Mouse (Mus musculus): ENCODE results near the gene Cct8. TPM values are rescaled to one million over a fixed set of nuclear protein-coding genes. Genes with fewer than 3 reads are reported as not detected.
"Not testable (repeated sequence)": the region's sequence is repeated elsewhere in the genome, so short reads cannot be mapped to it uniquely, and the experiment has no call there.

Gene Cct8
- polyA plus RNA-seq, 1 experiment from 2014 or later, result 356 TPM

DNA sequence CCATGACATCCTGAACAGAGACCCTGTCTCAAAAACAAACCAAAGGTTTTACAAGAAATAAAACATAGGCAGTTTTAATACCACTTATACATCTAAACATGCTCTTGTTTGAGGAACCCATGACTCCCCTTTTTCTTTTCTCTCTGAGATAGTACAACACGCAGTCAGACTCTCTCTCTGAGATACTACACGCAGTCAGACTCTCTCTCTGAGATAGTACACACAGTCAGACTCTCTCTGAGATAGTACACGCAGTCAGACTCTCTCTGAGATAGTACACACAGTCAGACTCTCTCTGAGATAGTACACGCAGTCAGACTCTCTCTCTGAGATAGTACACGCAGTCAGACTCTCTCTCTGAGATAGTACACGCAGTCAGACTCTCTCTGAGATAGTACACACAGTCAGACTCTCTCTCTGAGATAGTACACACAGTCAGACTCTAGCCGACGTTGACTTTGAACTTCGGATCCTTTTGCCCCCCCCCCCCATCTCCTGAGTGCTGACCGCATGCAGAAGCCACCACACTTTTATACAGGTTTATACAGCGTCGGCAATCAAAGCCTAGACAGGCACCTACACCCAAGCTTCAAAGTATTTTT is 3.4 kb downstream of the Cct8 start:
- H3K27me3 ChIP-seq; H3K4me2 ChIP-seq; ATAC-seq (ENCODE audit: low read depth); H3K9ac ChIP-seq; DNase-seq; H3K9me3 ChIP-seq (replicated peaks); H3K27ac ChIP-seq; H3K4me3 ChIP-seq (replicated peaks): not testable (repeated sequence)
- H3K36me3 ChIP-seq, result peaks cover 71% of the 10 kb centered on the region
- 85% methylated on average over 12 of the region's 12 CpGs for WGBS (ENCODE audit: insufficient replicate concordance)
- H3K4me1 ChIP-seq (replicated peaks), result peaks cover 21% of the 10 kb centered on the region

DNA sequence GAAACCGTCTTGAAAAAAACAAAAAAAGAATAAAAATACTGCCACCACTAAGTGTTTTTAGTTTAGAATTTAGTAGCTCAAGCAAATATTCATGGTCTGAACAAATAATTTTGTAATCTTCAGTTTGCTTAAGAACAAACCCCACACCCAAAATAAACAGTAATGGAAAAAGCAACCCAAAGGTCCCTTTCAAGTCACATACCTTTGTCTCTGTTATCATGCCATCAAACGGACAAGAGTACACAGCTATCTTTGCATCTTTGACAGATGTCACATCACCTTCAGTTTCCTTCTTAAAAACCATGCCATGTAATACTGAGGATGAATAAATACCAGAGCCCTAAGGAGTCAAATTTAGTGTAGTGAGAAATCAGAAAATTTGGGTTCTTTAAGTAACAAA is 7.1 kb downstream of the Cct8 start:
- DNase-seq (no peak), ATAC-seq (ENCODE audit: low read depth) (no peak)
- Histone ChIP-seq H3K4me2 (no peak overlapping the region), H3K27ac (no peak overlapping the region), H3K36me3 (peaks cover 98% of the 10 kb centered on the region), H3K27me3 (no peaks in the 10 kb centered on the region), H3K9me3 (replicated peaks) (no peaks in the 10 kb centered on the region), H3K4me3 (replicated peaks) (no peak overlapping the region), H3K9ac (no peak overlapping the region), H3K4me1 (replicated peaks) (no peaks in the 10 kb centered on the region)
- 62% methylated on average over 2 of the region's 2 CpGs for WGBS (ENCODE audit: insufficient replicate concordance)

DNA sequence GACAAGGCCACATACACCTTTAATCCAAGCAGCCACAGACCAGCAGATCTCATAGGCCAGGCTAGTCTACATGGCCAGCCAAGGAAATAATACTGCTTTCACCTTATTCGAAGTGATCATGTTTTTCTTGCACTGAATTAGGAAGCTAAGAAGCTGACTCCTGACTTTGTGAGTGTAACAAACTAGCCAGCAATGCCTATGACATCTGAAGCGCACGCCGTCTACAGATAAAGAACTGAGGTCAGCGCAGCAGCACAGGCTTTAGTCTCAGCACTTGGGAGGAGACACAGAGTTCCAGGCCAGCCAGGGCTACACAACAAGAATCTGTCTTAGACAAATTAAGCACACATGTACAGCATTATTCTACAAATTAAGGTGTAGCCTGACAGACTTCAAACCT is 8.9 kb downstream of the Cct8 start:
- no peak overlapping the region for H3K4me3 ChIP-seq (replicated peaks)
- DNase-seq (no peak), ATAC-seq (ENCODE audit: low read depth) (no peak)
- H3K36me3 ChIP-seq, result peaks cover 94% of the 10 kb centered on the region
- no peaks in the 10 kb centered on the region for H3K4me1 ChIP-seq (replicated peaks)
- WGBS (ENCODE audit: insufficient replicate concordance), result 88% methylated on average over 5 of the region's 5 CpGs
- H3K27me3 ChIP-seq, result no peaks in the 10 kb centered on the region
- no peak overlapping the region for H3K9ac ChIP-seq
- H3K9me3 ChIP-seq (replicated peaks), result no peaks in the 10 kb centered on the region
- H3K4me2 ChIP-seq, result no peak overlapping the region
- no peak overlapping the region for H3K27ac ChIP-seq

GRCm38 (mm10) chr16:87484367-87484766 is 11.3 kb downstream of the Cct8 start:
- peaks cover 89% of the 10 kb centered on the region for H3K36me3 ChIP-seq
- H3K4me2 ChIP-seq, result no peak overlapping the region
- 86% methylated on average over 5 of the region's 5 CpGs for WGBS (ENCODE audit: insufficient replicate concordance)
- H3K4me1 ChIP-seq (replicated peaks), result no peaks in the 10 kb centered on the region
- DNase-seq (no peak), ATAC-seq (ENCODE audit: low read depth) (no peak)
- H3K9ac ChIP-seq, result no peak overlapping the region
- H3K9me3 ChIP-seq (replicated peaks), result no peaks in the 10 kb centered on the region
- no peak overlapping the region for H3K27ac ChIP-seq
- H3K4me3 ChIP-seq (replicated peaks), result no peak overlapping the region
- H3K27me3 ChIP-seq, result no peaks in the 10 kb centered on the region

- DNase-seq, result no peak
- ATAC-seq (ENCODE audit: low read depth), result no peak
- H3K9ac ChIP-seq, result no peak overlapping the region
- no peak overlapping the region for H3K4me2 ChIP-seq
- 81% methylated on average over 4 of the region's 4 CpGs for WGBS (ENCODE audit: insufficient replicate concordance)
- H3K4me3 ChIP-seq (replicated peaks), result no peak overlapping the region
- no peaks in the 10 kb centered on the region for H3K4me1 ChIP-seq (replicated peaks)
- H3K9me3 ChIP-seq (replicated peaks), result no peaks in the 10 kb centered on the region
- peaks cover 76% of the 10 kb centered on the region for H3K36me3 ChIP-seq
- H3K27ac ChIP-seq, result no peak overlapping the region
- H3K27me3 ChIP-seq, result no peaks in the 10 kb centered on the region
Observed at GRCm38 (mm10) chr16:87470579-87470978, 25.1 kb downstream of the Cct8 start.

DNA sequence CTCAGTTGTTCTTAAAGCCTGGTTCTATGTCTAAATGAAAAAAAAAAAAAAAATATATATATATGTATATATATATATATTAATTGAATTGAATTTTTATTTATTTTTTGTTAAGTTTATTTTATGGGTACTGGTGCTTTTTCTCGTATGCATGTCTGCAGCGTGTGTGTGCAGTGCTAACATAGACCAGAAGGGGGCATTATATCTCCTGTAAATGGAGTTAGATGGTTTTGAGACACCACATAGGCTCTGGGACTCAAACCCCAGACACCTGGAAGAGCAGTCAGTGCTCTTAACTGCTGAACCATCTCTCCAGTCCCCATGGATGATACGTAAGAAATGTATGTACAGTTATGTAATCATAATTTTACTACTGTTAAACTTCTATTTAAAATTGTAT is 36.9 kb downstream of the Cct8 start:
- no peaks in the 10 kb centered on the region for H3K9me3 ChIP-seq (replicated peaks)
- DNase-seq, result no peak
- no peak overlapping the region for H3K9ac ChIP-seq
- H3K27me3 ChIP-seq, result no peaks in the 10 kb centered on the region
- H3K36me3 ChIP-seq, result peaks cover 38% of the 10 kb centered on the region
- H3K4me2 ChIP-seq, result no peak overlapping the region
- no peak overlapping the region for H3K27ac ChIP-seq
- WGBS (ENCODE audit: insufficient replicate concordance), result 90% methylated on average over 3 of the region's 3 CpGs
- peaks cover 30% of the 10 kb centered on the region for H3K4me1 ChIP-seq (replicated peaks)
- ATAC-seq (ENCODE audit: low read depth), result no peak
- no peak overlapping the region for H3K4me3 ChIP-seq (replicated peaks)

GRCm38 (mm10) chr16:87455180-87455611 is 40.5 kb downstream of the Cct8 start:
- WGBS (ENCODE audit: insufficient replicate concordance), result under 1% methylated on average over 38 of the region's 38 CpGs
- no peak for DNase-seq
- Histone ChIP-seq H3K4me2 (peak overlapping the region; percentile 86), H3K4me3 (replicated peaks) (peak overlapping the region; percentile 90), H3K27ac (peak overlapping the region; percentile 81), H3K9ac (peak overlapping the region; percentile 86), H3K9me3 (replicated peaks) (no peaks in the 10 kb centered on the region), H3K36me3 (peaks cover 13% of the 10 kb centered on the region), H3K4me1 (replicated peaks) (peaks cover 30% of the 10 kb centered on the region), H3K27me3 (no peaks in the 10 kb centered on the region)
- peak; percentile 82 for ATAC-seq (ENCODE audit: low read depth)

DNA sequence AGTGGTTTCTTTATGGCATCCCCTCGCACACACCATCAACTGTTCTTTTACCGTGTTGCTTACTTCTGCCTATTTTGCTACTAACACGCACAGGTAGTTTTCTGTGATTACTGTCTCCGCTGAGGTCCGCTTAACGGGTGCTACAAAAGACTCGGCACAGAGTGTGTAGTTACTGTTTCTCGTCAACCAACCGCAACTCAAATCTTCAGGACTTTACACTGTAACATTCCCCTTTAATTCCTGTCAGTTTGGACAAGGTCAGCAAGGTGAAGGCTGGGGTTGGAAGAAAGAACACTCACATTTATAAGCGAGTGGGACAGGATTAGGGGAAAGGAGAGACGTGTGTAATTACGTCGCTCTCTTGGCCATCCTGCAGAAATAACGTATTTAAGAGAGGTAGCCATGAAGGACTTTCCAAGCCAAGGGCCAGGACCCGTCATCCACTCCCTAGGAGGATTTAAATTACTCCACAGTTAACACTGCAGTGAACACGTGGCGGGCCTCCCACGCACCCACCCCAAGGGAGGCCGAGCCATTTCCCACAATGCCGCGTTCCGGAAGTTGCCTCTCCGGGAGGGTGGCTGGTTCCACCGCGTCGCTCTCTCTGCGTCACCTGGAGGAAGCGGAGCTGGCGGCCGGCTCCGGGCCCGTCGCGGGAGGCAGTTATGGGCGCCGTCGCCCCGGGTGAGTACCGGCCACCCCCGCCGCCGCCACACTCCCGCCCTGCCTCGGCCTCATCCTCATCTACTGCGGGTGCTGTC is 41.1 kb downstream of the Cct8 start, which contains the start of gene Usp16:
Usp16 (plus strand) TSS at position 285 of the 761 bp plus-strand sequence.
- Histone ChIP-seq H3K36me3 (peaks cover 9% of the 10 kb centered on the region), H3K4me3 (replicated peaks) (peak within 1 kb of the TSS; percentile 90), H3K27me3 (no peaks in the 10 kb centered on the region), H3K27ac (peak within 1 kb of the TSS; percentile 81), H3K4me2 (peak within 1 kb of the TSS; percentile 86), H3K9ac (peak within 1 kb of the TSS; percentile 86), H3K9me3 (replicated peaks) (no peaks in the 10 kb centered on the region), H3K4me1 (replicated peaks) (peaks cover 30% of the 10 kb centered on the region)
- WGBS (ENCODE audit: insufficient replicate concordance), result 12% methylated on average over 45 of the region's 45 CpGs
- DNase-seq (peak; percentile 79), ATAC-seq (ENCODE audit: low read depth) (peak; percentile 96)

DNA sequence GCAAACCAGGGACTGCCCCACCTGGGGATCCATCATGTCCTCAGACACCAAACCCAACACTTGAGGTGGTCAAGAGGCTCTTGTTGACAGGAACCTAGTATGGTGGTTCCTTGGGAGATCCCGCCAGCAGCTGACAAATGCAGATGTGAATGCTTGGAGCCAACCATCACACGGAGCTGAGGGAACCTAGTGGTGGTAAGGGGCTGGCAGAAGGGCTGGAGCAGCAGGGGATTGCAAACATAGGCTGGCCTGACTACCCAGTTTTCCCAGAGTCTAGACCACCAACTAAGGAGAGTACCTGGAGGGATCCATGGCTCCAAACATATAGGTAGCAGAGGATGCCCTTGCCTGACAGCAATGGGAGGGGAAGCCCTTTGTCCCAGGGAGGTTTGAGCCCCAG is 42.4 kb downstream of the Cct8 start:
- WGBS (ENCODE audit: insufficient replicate concordance), result 74% methylated on average over 2 of the region's 2 CpGs
- DNase-seq (no peak), ATAC-seq (ENCODE audit: low read depth) (no peak)
- no peak overlapping the region for H3K27ac ChIP-seq
- no peak overlapping the region for H3K4me3 ChIP-seq (replicated peaks)
- no peak overlapping the region for H3K9ac ChIP-seq
- H3K4me2 ChIP-seq, result no peak overlapping the region
- H3K27me3 ChIP-seq, result no peaks in the 10 kb centered on the region
- no peaks in the 10 kb centered on the region for H3K9me3 ChIP-seq (replicated peaks)
- H3K36me3 ChIP-seq, result no peaks in the 10 kb centered on the region
- peaks cover 30% of the 10 kb centered on the region for H3K4me1 ChIP-seq (replicated peaks)

DNA sequence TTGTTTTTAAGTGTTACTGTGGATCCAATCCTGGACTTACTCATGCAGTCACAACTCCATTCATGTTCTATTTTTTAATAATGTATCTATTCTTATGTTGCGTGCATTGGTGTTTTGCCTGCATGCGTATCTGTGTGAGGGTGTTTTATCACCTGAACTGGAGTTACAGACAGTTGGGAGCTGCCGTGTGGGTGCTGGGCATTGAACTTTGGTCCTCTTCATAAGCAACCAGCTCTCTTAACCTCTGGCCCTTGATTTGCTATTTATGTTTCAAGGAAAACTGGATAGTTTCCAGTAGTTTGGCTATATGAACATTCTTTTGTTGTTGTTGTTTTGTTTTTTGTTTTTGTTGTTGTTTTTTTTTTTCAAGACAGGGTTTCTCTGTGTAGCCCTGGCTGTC is 50.1 kb downstream of the Cct8 start:
- H3K4me3 ChIP-seq (replicated peaks), result no peak overlapping the region
- ATAC-seq (ENCODE audit: low read depth), result no peak
- H3K36me3 ChIP-seq, result no peaks in the 10 kb centered on the region
- no peaks in the 10 kb centered on the region for H3K9me3 ChIP-seq (replicated peaks)
- H3K9ac ChIP-seq, result no peak overlapping the region
- H3K27ac ChIP-seq, result no peak overlapping the region
- DNase-seq, result no peak
- peaks cover 16% of the 10 kb centered on the region for H3K4me1 ChIP-seq (replicated peaks)
- H3K27me3 ChIP-seq, result no peaks in the 10 kb centered on the region; the same call in 1 of the 2 replicates
- 72% methylated on average over 3 of the region's 3 CpGs for WGBS (ENCODE audit: insufficient replicate concordance)
- no peak overlapping the region for H3K4me2 ChIP-seq

DNA sequence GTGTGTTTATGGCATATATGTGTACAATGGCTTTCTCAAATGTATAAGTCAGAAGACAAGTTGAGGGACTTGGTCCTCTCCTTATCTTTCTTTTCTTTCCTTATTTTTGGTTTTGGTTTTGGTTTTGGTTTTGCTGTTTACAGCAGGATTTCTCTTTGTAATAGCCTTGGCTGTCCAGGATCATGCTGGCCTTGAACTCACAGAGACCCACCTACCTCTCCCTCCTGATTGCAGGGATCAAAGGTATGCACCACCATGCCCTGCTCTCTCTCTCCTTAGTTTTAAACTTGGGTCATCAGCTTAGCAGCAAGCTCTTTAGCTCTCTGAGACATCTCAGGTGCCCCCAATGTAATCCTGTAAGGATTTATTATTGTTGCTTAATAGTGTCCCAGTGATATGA is 50.6 kb downstream of the Cct8 start:
- ATAC-seq (ENCODE audit: low read depth) (no peak), DNase-seq (no peak)
- H3K4me1 ChIP-seq (replicated peaks), result peaks cover 16% of the 10 kb centered on the region
- H3K4me3 ChIP-seq (replicated peaks), result no peak overlapping the region
- no peak overlapping the region for H3K27ac ChIP-seq
- no peaks in the 10 kb centered on the region for H3K36me3 ChIP-seq
- H3K9me3 ChIP-seq (replicated peaks), result no peaks in the 10 kb centered on the region
- H3K9ac ChIP-seq, result no peak overlapping the region
- no peaks in the 10 kb centered on the region; the same call in 1 of the 2 replicates for H3K27me3 ChIP-seq
- H3K4me2 ChIP-seq, result no peak overlapping the region

DNA sequence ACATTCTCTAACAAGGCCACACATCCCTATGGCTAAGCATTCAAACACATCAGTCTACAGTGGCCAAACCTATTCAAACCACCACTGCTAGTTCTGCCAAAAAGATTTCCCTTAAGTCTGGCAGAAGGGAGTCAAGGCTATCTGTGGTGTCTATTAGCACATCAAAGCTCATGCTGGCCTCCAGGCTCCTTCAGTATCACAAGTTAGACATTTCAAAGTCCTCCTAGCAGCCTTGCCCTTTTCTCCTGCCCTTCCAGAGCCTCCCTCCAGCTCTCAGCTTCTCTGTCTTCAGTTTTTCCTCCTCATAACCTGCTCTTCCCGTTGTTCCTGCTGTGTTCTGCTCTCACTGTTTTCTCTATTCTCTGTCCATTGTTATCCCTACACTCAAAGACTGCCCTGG is 51.6 kb downstream of the Cct8 start:
- Histone ChIP-seq H3K27ac (no peak overlapping the region), H3K9ac (no peak overlapping the region), H3K9me3 (replicated peaks) (no peaks in the 10 kb centered on the region), H3K4me1 (replicated peaks) (peaks cover 23% of the 10 kb centered on the region), H3K4me2 (no peak overlapping the region), H3K27me3 (no peaks in the 10 kb centered on the region; the same call in 1 of the 2 replicates), H3K4me3 (replicated peaks) (no peak overlapping the region), H3K36me3 (no peaks in the 10 kb centered on the region)
- ATAC-seq (ENCODE audit: low read depth) (no peak), DNase-seq (no peak)
- WGBS (ENCODE audit: insufficient replicate concordance), result 27% methylated on average over 1 of the region's 1 CpGs
